Mouse (Mus musculus): ENCODE results near the gene Zbtb42. TPM values are rescaled to one million over a fixed set of nuclear protein-coding genes. Genes with fewer than 3 reads are reported as not detected.

The Zbtb42 gene
- polyA plus RNA-seq, 1 experiment, result 1.7 TPM

DNA sequence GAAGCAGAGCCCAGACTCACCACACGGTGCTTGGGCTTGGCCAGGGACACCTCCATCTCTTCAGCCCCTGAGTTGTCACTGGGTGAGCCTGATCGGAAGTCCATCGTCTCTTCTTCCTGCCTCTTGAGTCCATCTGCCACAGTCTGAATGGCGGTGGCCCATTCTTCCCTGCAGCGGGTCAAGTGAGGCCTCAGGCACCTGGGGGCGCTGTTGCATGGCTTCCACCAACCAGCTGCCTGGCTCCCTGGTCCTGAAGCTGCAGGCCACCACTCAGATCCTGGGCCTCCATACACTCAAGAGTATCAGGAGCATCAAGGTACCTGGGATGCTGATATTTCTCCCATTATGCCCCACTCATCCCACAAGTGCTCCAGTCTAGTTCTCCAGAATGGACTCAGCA lies 19.5 kb upstream of the Zbtb42 start:
- Histone ChIP-seq H3K27ac (ENCODE audit: insufficient read depth, low read length) (no peak overlapping the region), H3K4me1 (ENCODE audit: control insufficient read depth, insufficient read depth, low read length) (no peaks in the 10 kb centered on the region), H3K4me3 (ENCODE audit: insufficient read depth, low read length) (no peak overlapping the region)
- no peak for TF ChIP-seq POLR2A (IDR thresholded peaks at IDR 0.05; ENCODE audit: extremely low read depth, insufficient read depth, low read length)
- TF ChIP-seq CTCF (IDR thresholded peaks at IDR 0.05; ENCODE audit: extremely low read depth, insufficient read depth, low read length), result 0 out of 2 replicates have a peak, but pooled peaks have one; percentile 14

DNA sequence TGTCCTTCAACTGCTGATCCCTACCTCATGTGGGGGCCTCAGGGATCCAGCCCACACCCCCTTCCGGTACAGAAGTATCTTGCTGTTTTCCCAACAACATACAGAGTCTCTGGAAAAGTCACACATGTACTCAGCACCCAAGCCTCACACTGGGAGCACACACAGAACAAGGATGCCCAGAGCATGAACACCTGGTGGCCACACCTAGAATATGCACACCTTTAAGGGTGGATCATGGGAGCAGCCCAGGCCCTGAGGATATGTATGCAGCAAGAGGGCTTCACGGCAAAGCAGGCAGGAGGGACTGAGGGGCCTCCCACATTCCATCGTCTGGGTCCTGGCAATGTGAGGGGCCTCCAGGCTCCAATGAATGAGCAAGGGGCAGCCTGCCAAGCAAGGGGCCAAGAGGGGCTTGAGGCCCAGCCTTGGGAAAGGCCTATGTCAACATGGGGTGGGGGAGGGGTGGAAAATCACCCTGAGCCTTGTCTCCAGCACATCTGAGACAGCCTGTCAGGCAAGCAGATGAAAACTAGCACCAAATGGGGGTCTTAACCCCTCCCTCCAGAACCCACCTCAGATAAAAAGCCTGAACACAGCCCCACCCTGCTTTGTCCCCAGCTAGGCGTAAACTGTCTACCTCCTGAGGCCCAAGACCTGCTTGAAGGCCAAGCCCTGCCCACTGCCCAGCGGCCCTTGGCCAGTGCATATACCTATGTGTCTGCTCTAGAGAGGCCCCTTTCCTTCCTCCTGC lies 17.9 kb upstream of the Zbtb42 start:
- TF ChIP-seq CTCF (IDR thresholded peaks at IDR 0.05; ENCODE audit: extremely low read depth, insufficient read depth, low read length), result no peak
- TF ChIP-seq POLR2A (IDR thresholded peaks at IDR 0.05; ENCODE audit: extremely low read depth, insufficient read depth, low read length), result no peak
- Histone ChIP-seq H3K4me3 (ENCODE audit: insufficient read depth, low read length) (no peak overlapping the region), H3K27ac (ENCODE audit: insufficient read depth, low read length) (no peak overlapping the region), H3K4me1 (ENCODE audit: control insufficient read depth, insufficient read depth, low read length) (peaks cover 7% of the 10 kb centered on the region)

- no peak overlapping the region for H3K27ac ChIP-seq (ENCODE audit: insufficient read depth, low read length)
- H3K4me1 ChIP-seq (ENCODE audit: control insufficient read depth, insufficient read depth, low read length), result peaks cover 9% of the 10 kb centered on the region
- H3K4me3 ChIP-seq (ENCODE audit: insufficient read depth, low read length), result no peak overlapping the region
- TF ChIP-seq CTCF (IDR thresholded peaks at IDR 0.05; ENCODE audit: extremely low read depth, insufficient read depth, low read length) (no peak), POLR2A (IDR thresholded peaks at IDR 0.05; ENCODE audit: extremely low read depth, insufficient read depth, low read length) (no peak)
These were observed 17.4 kb upstream of the Zbtb42 start for GRCm38 (mm10) chr12:112661327-112661605.

- no peak overlapping the region for H3K4me3 ChIP-seq (ENCODE audit: insufficient read depth, low read length)
- peaks cover 9% of the 10 kb centered on the region for H3K4me1 ChIP-seq (ENCODE audit: control insufficient read depth, insufficient read depth, low read length)
- H3K27ac ChIP-seq (ENCODE audit: insufficient read depth, low read length), result no peak overlapping the region
- no peak for TF ChIP-seq POLR2A (IDR thresholded peaks at IDR 0.05; ENCODE audit: extremely low read depth, insufficient read depth, low read length)
- no peak for TF ChIP-seq CTCF (IDR thresholded peaks at IDR 0.05; ENCODE audit: extremely low read depth, insufficient read depth, low read length)
These were observed 16.8 kb upstream of the Zbtb42 start for GRCm38 (mm10) chr12:112661851-112662250.

DNA sequence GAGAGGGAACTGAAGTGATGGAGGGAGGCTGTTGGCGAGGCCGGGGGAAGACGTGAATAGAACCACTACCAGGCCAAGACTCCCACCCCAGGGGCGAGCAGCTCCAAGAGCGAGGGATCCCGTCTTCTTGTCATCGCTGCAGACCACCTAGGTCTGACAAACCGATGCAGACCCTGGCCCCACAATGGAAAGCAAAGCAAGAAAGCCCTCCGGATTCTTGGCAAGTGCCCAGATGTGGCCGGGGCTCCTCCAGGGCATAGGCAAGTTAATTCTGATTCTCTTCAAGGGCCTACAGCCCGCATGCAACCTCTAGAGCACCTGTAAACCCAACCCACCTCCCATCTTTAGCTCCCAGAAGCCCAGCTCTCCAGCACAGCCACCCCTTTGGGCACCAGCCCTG lies 15.3 kb upstream of the Zbtb42 start:
- peaks cover 9% of the 10 kb centered on the region for H3K4me1 ChIP-seq (ENCODE audit: control insufficient read depth, insufficient read depth, low read length)
- H3K4me3 ChIP-seq (ENCODE audit: insufficient read depth, low read length), result no peak overlapping the region
- no peak overlapping the region for H3K27ac ChIP-seq (ENCODE audit: insufficient read depth, low read length)
- TF ChIP-seq CTCF (IDR thresholded peaks at IDR 0.05; ENCODE audit: extremely low read depth, insufficient read depth, low read length), result no peak

GRCm38 (mm10) chr12:112663716-112664115 lies 14.9 kb upstream of the Zbtb42 start:
- H3K27ac ChIP-seq (ENCODE audit: insufficient read depth, low read length), result no peak overlapping the region
- peaks cover 9% of the 10 kb centered on the region for H3K4me1 ChIP-seq (ENCODE audit: control insufficient read depth, insufficient read depth, low read length)
- TF ChIP-seq CTCF (IDR thresholded peaks at IDR 0.05; ENCODE audit: extremely low read depth, insufficient read depth, low read length), result no peak
- TF ChIP-seq POLR2A (IDR thresholded peaks at IDR 0.05; ENCODE audit: extremely low read depth, insufficient read depth, low read length), result no peak
- no peak overlapping the region for H3K4me3 ChIP-seq (ENCODE audit: insufficient read depth, low read length)

- Histone ChIP-seq H3K27ac (ENCODE audit: insufficient read depth, low read length) (no peak overlapping the region), H3K4me3 (ENCODE audit: insufficient read depth, low read length) (no peak overlapping the region), H3K4me1 (ENCODE audit: control insufficient read depth, insufficient read depth, low read length) (peaks cover 9% of the 10 kb centered on the region)
- TF ChIP-seq POLR2A (IDR thresholded peaks at IDR 0.05; ENCODE audit: extremely low read depth, insufficient read depth, low read length) (no peak), CTCF (IDR thresholded peaks at IDR 0.05; ENCODE audit: extremely low read depth, insufficient read depth, low read length) (no peak)
These were observed 14.5 kb upstream of the Zbtb42 start for GRCm38 (mm10) chr12:112664124-112664523.

DNA sequence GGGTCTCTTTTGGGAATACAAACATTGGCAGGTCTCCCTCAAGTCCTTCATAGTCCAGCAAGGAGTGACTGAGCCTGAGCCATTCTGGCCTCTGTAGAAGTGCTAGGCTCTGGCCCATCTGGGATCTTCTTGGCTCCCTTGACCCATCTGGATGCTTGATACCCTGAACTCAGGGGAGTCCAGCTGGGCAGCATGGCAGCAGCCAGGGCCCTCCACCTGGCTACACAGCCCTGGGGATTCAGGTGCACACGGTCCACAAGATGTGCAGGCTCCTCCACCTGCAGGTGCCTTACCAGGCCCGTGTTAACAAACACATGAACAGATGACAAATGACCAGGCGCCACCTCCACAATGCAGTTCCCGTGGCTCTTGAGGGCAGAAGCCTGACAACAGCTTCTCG lies 14.0 kb upstream of the Zbtb42 start:
- H3K27ac ChIP-seq (ENCODE audit: insufficient read depth, low read length), result no peak overlapping the region
- H3K4me3 ChIP-seq (ENCODE audit: insufficient read depth, low read length), result no peak overlapping the region
- no peak for TF ChIP-seq POLR2A (IDR thresholded peaks at IDR 0.05; ENCODE audit: extremely low read depth, insufficient read depth, low read length)
- TF ChIP-seq CTCF (IDR thresholded peaks at IDR 0.05; ENCODE audit: extremely low read depth, insufficient read depth, low read length), result no peak
- peaks cover 9% of the 10 kb centered on the region for H3K4me1 ChIP-seq (ENCODE audit: control insufficient read depth, insufficient read depth, low read length)

DNA sequence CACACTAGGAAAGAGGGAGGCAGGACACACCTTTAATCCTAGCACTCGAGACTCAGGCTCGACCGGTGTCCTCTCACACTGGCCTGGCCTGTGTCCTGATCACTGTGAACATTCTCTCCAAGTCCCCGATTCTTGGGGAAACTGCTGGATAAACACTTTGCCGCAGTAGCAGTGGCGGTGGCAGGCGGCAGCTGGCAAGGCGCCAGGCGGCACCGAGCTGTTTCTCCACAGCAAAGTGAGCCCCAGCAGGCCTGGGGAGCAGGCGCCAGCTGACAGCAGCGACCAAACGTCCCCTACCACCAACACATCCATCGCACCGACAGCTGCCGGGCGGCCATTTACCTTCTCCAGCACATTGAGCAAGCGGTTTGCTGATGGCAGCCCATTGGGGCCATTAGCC lies 13.2 kb upstream of the Zbtb42 start:
- Histone ChIP-seq H3K27ac (ENCODE audit: insufficient read depth, low read length) (no peak overlapping the region), H3K4me1 (ENCODE audit: control insufficient read depth, insufficient read depth, low read length) (peaks cover 9% of the 10 kb centered on the region), H3K4me3 (ENCODE audit: insufficient read depth, low read length) (no peak overlapping the region)
- TF ChIP-seq CTCF (IDR thresholded peaks at IDR 0.05; ENCODE audit: extremely low read depth, insufficient read depth, low read length), result no peak
- TF ChIP-seq POLR2A (IDR thresholded peaks at IDR 0.05; ENCODE audit: extremely low read depth, insufficient read depth, low read length), result no peak

GRCm38 (mm10) chr12:112665881-112666544 lies 12.6 kb upstream of the Zbtb42 start:
- TF ChIP-seq POLR2A (IDR thresholded peaks at IDR 0.05; ENCODE audit: extremely low read depth, insufficient read depth, low read length) (no peak), CTCF (IDR thresholded peaks at IDR 0.05; ENCODE audit: extremely low read depth, insufficient read depth, low read length) (no peak)
- Histone ChIP-seq H3K27ac (ENCODE audit: insufficient read depth, low read length) (no peak overlapping the region), H3K4me3 (ENCODE audit: insufficient read depth, low read length) (no peak overlapping the region), H3K4me1 (ENCODE audit: control insufficient read depth, insufficient read depth, low read length) (peaks cover 9% of the 10 kb centered on the region)

All from cortical plate, adult 2 months (tissue).